Mouse (Mus musculus): ENCODE results near the gene Ngef. TPM values are rescaled to one million over a fixed set of nuclear protein-coding genes. Genes with fewer than 3 reads are reported as not detected.

Ngef gene
- total and polyA plus RNA-seq, 2 experiments from 2014 or later = 57.9 to 67.2 TPM

GRCm38 (mm10) chr1:87510166-87510691 lies 63.4 kb downstream of the Ngef start:
- peak overlapping the region; percentile 94 for H3K4me2 ChIP-seq (ENCODE audit: low read depth)
- H3K4me1 ChIP-seq (ENCODE audit: insufficient read depth) = peaks cover 7% of the 10 kb centered on the region; the same call in 1 of the 2 replicates
- ATAC-seq (peak; percentile 93), DNase-seq (peak; percentile 85)
- TF ChIP-seq CTCF (IDR thresholded peaks at IDR 0.05; ENCODE audit: low read depth) = no peak
- WGBS = 1% methylated on average over 51 of the region's 61 CpGs
- H3K27me3 ChIP-seq (ENCODE audit: insufficient read depth, low read length) = peaks cover 12% of the 10 kb centered on the region; the same call in 1 of the 2 replicates
- no peaks in the 10 kb centered on the region for H3K9me3 ChIP-seq (ENCODE audit: low read length)
- peak overlapping the region; percentile 78 for H3K4me3 ChIP-seq (ENCODE audit: low read depth, low read length)
- H3K9ac ChIP-seq = peak overlapping the region; percentile 80
- no peaks in the 10 kb centered on the region for H3K36me3 ChIP-seq (ENCODE audit: insufficient read depth)
- H3K27ac ChIP-seq (ENCODE audit: low read depth, low read length) = peak overlapping the region; percentile 55

DNA sequence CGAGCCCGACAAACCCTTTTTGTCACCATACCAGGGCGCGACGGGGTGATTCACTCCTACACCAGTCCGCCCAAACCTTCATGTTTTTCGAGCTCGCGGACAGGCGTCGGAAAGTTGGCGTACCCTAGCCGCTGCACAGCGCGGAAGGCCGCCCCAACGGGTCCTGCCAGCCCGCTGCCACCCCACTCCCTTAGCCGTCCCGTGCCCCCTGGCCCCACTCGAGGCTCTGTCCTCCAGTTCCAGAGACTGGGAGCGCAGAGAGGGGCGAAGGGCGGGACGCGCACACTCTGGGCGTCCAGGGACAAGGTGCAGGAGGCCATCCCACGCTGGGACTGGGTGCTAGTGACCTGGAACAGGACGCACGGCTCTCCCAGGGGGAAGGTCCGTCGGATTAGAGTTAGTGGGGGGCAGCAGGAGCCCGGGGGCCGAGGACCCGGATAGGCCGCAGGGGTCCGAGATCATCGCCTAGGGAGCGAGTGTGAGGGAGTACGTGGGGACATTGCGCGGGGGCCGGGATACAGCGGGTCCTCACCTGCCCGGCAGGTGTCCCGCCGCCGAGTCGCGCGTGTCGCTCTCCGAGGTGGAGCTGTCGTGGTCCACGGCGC lies 64.0 kb downstream of the Ngef start, which contains the start of gene Neu2:
TSS of gene Neu2 (plus strand) at position 329 of the 605 bp plus-strand sequence.
- Histone ChIP-seq H3K9ac (peak within 1 kb of the TSS; percentile 80), H3K4me3 (ENCODE audit: low read depth, low read length) (peak within 1 kb of the TSS; percentile 78), H3K9me3 (ENCODE audit: low read length) (no peaks in the 10 kb centered on the region), H3K4me2 (ENCODE audit: low read depth) (peak within 1 kb of the TSS; percentile 94), H3K36me3 (ENCODE audit: insufficient read depth) (no peaks in the 10 kb centered on the region), H3K27me3 (ENCODE audit: insufficient read depth, low read length) (peaks cover 12% of the 10 kb centered on the region; the same call in 1 of the 2 replicates), H3K4me1 (ENCODE audit: insufficient read depth) (peaks cover 7% of the 10 kb centered on the region; the same call in 1 of the 2 replicates), H3K27ac (ENCODE audit: low read depth, low read length) (peak within 1 kb of the TSS; percentile 55)
- peak; percentile 21 for ATAC-seq
- no peak for TF ChIP-seq CTCF (IDR thresholded peaks at IDR 0.05; ENCODE audit: low read depth)
- no peak for DNase-seq
- 5% methylated on average over 56 of the region's 56 CpGs for WGBS

- peak overlapping the region; percentile 78 for H3K4me3 ChIP-seq (ENCODE audit: low read depth, low read length)
- ATAC-seq (no peak), DNase-seq (no peak)
- no peak overlapping the region for H3K27ac ChIP-seq (ENCODE audit: low read depth, low read length)
- no peak for TF ChIP-seq CTCF (IDR thresholded peaks at IDR 0.05; ENCODE audit: low read depth)
- peaks cover 7% of the 10 kb centered on the region; the same call in 1 of the 2 replicates for H3K4me1 ChIP-seq (ENCODE audit: insufficient read depth)
- H3K9me3 ChIP-seq (ENCODE audit: low read length) = no peaks in the 10 kb centered on the region
- H3K36me3 ChIP-seq (ENCODE audit: insufficient read depth) = no peaks in the 10 kb centered on the region
- WGBS = 19% methylated on average over 26 of the region's 26 CpGs
- H3K9ac ChIP-seq = peak overlapping the region; percentile 80
- peak overlapping the region; percentile 94 for H3K4me2 ChIP-seq (ENCODE audit: low read depth)
- peaks cover 12% of the 10 kb centered on the region; the same call in 1 of the 2 replicates for H3K27me3 ChIP-seq (ENCODE audit: insufficient read depth, low read length)
Measured at GRCm38 (mm10) chr1:87508591-87509560, 64.8 kb downstream of the Ngef start.

- TF ChIP-seq CTCF (IDR thresholded peaks at IDR 0.05; ENCODE audit: low read depth) = no peak
- no peaks in the 10 kb centered on the region for H3K36me3 ChIP-seq (ENCODE audit: insufficient read depth)
- H3K4me1 ChIP-seq (ENCODE audit: insufficient read depth) = peaks cover 7% of the 10 kb centered on the region; the same call in 1 of the 2 replicates
- H3K9ac ChIP-seq = no peak overlapping the region
- no peaks in the 10 kb centered on the region for H3K9me3 ChIP-seq (ENCODE audit: low read length)
- DNase-seq (no peak), ATAC-seq (no peak)
- H3K4me3 ChIP-seq (ENCODE audit: low read depth, low read length) = no peak overlapping the region
- WGBS = 57% methylated on average over 6 of the region's 6 CpGs
- H3K27me3 ChIP-seq (ENCODE audit: insufficient read depth, low read length) = peaks cover 12% of the 10 kb centered on the region; the same call in 1 of the 2 replicates
- H3K27ac ChIP-seq (ENCODE audit: low read depth, low read length) = no peak overlapping the region
- H3K4me2 ChIP-seq (ENCODE audit: low read depth) = no peak overlapping the region; the same call in 1 of the 2 replicates
Measured at GRCm38 (mm10) chr1:87507857-87508256, 65.8 kb downstream of the Ngef start.

DNA sequence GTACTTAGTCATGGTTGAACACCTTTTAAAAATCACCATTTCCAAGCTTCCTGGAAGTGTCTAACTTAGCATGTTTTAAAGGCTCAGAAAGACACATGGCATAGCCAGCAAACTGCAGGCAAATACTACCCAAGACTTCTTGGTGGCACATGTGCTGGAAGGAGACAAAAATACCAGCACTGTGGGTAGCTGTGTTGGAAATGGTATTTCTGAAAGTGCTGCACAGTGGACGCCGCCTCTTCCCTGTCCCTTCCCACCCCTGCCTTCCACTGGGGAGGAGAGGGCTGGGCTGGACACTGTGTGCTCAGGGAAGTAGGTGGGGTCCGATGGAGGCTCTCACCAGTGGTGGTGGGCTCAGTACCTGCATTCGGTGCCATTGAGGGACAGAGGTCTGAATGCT lies 68.1 kb downstream of the Ngef start:
- ATAC-seq (no peak), DNase-seq (no peak)
- no peaks in the 10 kb centered on the region for H3K36me3 ChIP-seq (ENCODE audit: insufficient read depth)
- H3K27ac ChIP-seq (ENCODE audit: low read depth, low read length) = no peak overlapping the region
- H3K4me1 ChIP-seq (ENCODE audit: insufficient read depth) = peaks cover 5% of the 10 kb centered on the region; the same call in 1 of the 2 replicates
- no peak overlapping the region for H3K4me3 ChIP-seq (ENCODE audit: low read depth, low read length)
- WGBS = 97% methylated on average over 4 of the region's 4 CpGs
- no peak overlapping the region for H3K9ac ChIP-seq
- no peak for TF ChIP-seq CTCF (IDR thresholded peaks at IDR 0.05; ENCODE audit: low read depth)
- H3K27me3 ChIP-seq (ENCODE audit: insufficient read depth, low read length) = 0 out of 2 replicates have a peak, but pooled peaks cover 8% of the 10 kb centered on the region
- H3K9me3 ChIP-seq (ENCODE audit: low read length) = no peaks in the 10 kb centered on the region
- H3K4me2 ChIP-seq (ENCODE audit: low read depth) = no peak overlapping the region

DNA sequence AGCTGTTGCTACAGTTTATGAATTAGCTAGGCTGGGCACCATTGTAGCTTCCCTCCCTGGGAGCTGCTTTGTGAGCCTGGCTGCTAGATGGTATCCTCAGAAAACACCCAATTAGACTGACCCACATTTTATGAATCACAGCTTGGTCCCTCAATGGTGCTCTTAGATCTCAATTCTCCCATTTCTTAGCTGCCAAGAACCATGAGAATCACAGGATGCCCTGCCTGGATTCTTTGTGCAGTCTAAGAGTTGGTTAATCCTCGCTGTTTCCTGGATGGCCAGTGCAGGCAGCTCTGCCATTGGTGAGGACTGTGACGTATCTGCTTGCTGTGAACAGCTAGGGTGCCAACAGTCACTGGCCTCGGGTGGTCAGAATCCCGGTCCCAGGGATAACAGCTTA lies 80.1 kb downstream of the Ngef start:
- Histone ChIP-seq H3K4me2 (ENCODE audit: low read depth) (no peak overlapping the region), H3K9ac (no peak overlapping the region), H3K27me3 (ENCODE audit: insufficient read depth, low read length) (no peaks in the 10 kb centered on the region), H3K9me3 (ENCODE audit: low read length) (no peaks in the 10 kb centered on the region), H3K4me3 (ENCODE audit: low read depth, low read length) (no peak overlapping the region), H3K27ac (ENCODE audit: low read depth, low read length) (no peak overlapping the region), H3K36me3 (ENCODE audit: insufficient read depth) (0 out of 2 replicates have a peak, but pooled peaks cover 3% of the 10 kb centered on the region), H3K4me1 (ENCODE audit: insufficient read depth) (no peaks in the 10 kb centered on the region)
- ATAC-seq (peak; percentile 77), DNase-seq (no peak)
- no peak for TF ChIP-seq CTCF (IDR thresholded peaks at IDR 0.05; ENCODE audit: low read depth)
- WGBS = 54% methylated on average over 4 of the region's 4 CpGs

Data from forebrain, postnatal 0 days (tissue).